Mouse (Mus musculus) limb, embryonic 11.5 days (tissue): ENCODE measurements around the gene Selenoi. TPM values are rescaled to one million over a fixed set of nuclear protein-coding genes. Genes with fewer than 3 reads are reported as not detected.
A peak's percentile ranks its signal among the peaks of the same experiment; 100 is the strongest.

Experiments
- ATAC-seq: fragments of 200-750 bp; cut with Nextera tagmentation; 2 replicates; pipeline ENCODE4 v1.8.0; 2017; ENCODE audit warnings: low read depth; ENCODE audit not compliant: insufficient number of reproducible peaks, low FRiP score, low TSS enrichment
- DNase-seq: peaks from one replicate; pipeline ENCODE4 v3.0.0-alpha.2; 2015; ENCODE audit warnings: low spot score
- H3K27ac ChIP-seq: fragments of 300-500 bp; sonication (generic); replicated peaks from 2 replicates; pipeline ENCODE4 v1.5.1; 2014; ENCODE audit warnings: low read depth, mild to moderate bottlenecking, low read length
- H3K27me3 ChIP-seq: fragments of 300-500 bp; sonication (generic); 2 replicates; pipeline ENCODE4 v1.6.1; 2014; ENCODE audit warnings: mild to moderate bottlenecking, low read length, mixed read lengths; ENCODE audit not compliant: control insufficient read depth, insufficient read depth
- H3K36me3 ChIP-seq: fragments of 300-500 bp; sonication (generic); 2 replicates; pipeline ENCODE4 v1.6.1; 2014; ENCODE audit warnings: mild to moderate bottlenecking, low read length, moderate library complexity, mixed read lengths; ENCODE audit not compliant: control insufficient read depth, insufficient read depth
- H3K4me1 ChIP-seq: fragments of 300-500 bp; sonication (generic); 2 replicates; pipeline ENCODE4 v1.6.1; 2014; ENCODE audit warnings: low read length, mixed read lengths; ENCODE audit not compliant: control insufficient read depth, insufficient read depth
- H3K4me2 ChIP-seq: fragments of 300-500 bp; sonication (generic); 2 replicates; pipeline ENCODE4 v1.6.1; 2014; ENCODE audit warnings: low read depth, mild to moderate bottlenecking, moderate library complexity; ENCODE audit not compliant: severe bottlenecking
- H3K4me3 ChIP-seq: fragments of 300-500 bp; sonication (generic); 2 replicates; pipeline ENCODE4 v1.5.1; 2014; ENCODE audit warnings: low read depth, low read length
- H3K9ac ChIP-seq: fragments of 300-500 bp; sonication (generic); 2 replicates; pipeline ENCODE4 v1.6.1; 2014; ENCODE audit warnings: mild to moderate bottlenecking, low read length
- H3K9me3 ChIP-seq: fragments of 300-500 bp; sonication (generic); 2 replicates; pipeline ENCODE4 v1.6.1; 2016; ENCODE audit warnings: low read length; ENCODE audit not compliant: control insufficient read depth
- WGBS: fragments of 180-500 bp; shearing (Covaris S2); extraction: QIAGEN DNeasy Blood & Tissue Kit; methylation state at CpG from one replicate; pipeline ENCODE4 v1.1.7; 2014; 5-methylcytosine and 5-hydroxymethylcytosine counted together
- polyA plus RNA-seq: library from polyadenylated mRNA; unstranded; fragments of >200 nt; fragmentation: Nextera tagmentation; extraction: Ambion mirVana; gene quantifications from 2 replicates; pipeline ENCODE4 v1.2.1, GENCODE M21; 2014

Selenoi gene
- polyA plus RNA-seq, 1 experiment from 2014 or later = 21.0 TPM

DNA sequence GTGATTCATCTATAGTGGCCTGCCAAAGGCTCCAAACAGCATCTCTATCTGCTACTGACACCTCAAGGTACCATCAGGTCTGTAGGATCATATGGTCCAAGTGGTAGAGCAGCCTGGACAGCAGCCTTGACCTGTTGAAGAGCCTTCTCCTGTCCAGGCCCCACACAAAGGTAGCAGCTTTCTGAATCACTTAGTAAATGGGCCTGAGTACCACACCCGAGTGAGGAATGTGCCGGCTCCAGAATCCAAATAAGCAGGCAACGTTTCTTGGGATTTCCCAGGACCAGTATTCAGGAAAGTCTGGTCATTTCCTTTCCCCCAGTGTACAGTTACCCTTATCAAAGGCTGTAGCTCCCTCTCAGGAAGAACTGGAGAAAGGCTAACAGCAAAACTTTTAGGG lies 46.6 kb downstream of the Selenoi start:
- Histone ChIP-seq H3K4me3 (no peak overlapping the region), H3K4me2 (no peak overlapping the region), H3K27me3 (no peaks in the 10 kb centered on the region), H3K27ac (no peak overlapping the region), H3K4me1 (no peaks in the 10 kb centered on the region), H3K36me3 (no peaks in the 10 kb centered on the region), H3K9ac (no peak overlapping the region), H3K9me3 (no peaks in the 10 kb centered on the region)
- DNase-seq = no peak
- no peak for ATAC-seq
- 69% methylated on average over 3 of the region's 3 CpGs for WGBS

DNA sequence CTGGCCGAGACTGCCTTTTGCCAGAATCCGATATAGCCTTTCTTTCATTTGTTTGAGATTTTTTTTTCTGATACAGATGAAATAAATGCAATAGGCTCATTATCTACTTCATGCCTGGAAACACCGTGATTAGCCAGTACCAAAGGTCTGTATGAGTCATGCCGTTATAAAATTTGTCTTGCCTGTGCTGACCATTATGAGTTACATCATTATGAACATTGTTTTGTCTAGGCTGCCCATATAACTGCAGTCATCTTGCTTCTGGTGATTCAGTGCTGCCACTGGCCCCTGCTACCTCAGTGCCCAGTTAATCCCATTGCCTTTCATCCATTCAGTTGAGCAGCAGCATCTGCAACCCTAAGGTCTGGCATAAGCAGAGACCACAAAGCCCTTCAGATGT lies 47.1 kb downstream of the Selenoi start:
- no peak for DNase-seq
- H3K9ac ChIP-seq = no peak overlapping the region
- H3K9me3 ChIP-seq = no peaks in the 10 kb centered on the region
- H3K4me1 ChIP-seq = no peaks in the 10 kb centered on the region
- WGBS = 87% methylated on average over 4 of the region's 4 CpGs
- H3K36me3 ChIP-seq = no peaks in the 10 kb centered on the region
- no peak overlapping the region for H3K4me3 ChIP-seq
- no peak overlapping the region for H3K4me2 ChIP-seq
- ATAC-seq = no peak
- no peak overlapping the region for H3K27ac ChIP-seq
- H3K27me3 ChIP-seq = no peaks in the 10 kb centered on the region

DNA sequence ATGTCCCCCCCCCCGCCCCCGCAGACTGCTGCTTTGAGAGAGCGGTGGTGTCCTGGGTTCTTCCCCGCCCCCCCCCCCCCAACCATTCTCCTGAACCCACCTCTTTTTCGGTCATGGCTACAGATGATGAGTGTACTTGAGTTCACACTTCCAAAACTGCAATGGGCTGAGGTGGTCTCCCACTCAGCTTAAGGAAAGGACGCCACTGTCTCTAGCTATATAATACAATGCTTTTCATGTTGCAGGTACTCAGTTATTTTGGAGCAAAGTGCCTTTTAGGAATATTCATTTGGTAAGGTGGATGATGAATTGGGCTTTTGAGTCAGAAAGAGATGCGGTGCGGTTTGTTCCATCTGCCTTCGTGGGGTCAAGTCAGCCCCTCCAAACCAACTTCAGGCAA lies 48.5 kb downstream of the Selenoi start:
- Histone ChIP-seq H3K4me3 (peak overlapping the region; percentile 35; the same call in 1 of the 2 replicates), H3K27ac (no peak overlapping the region), H3K9ac (no peak overlapping the region), H3K27me3 (no peaks in the 10 kb centered on the region), H3K9me3 (peaks cover 2% of the 10 kb centered on the region; the same call in 1 of the 2 replicates), H3K36me3 (no peaks in the 10 kb centered on the region), H3K4me1 (no peaks in the 10 kb centered on the region), H3K4me2 (peak overlapping the region; percentile 66)
- DNase-seq = no peak
- 45% methylated on average over 9 of the region's 9 CpGs for WGBS
- no peak for ATAC-seq

DNA sequence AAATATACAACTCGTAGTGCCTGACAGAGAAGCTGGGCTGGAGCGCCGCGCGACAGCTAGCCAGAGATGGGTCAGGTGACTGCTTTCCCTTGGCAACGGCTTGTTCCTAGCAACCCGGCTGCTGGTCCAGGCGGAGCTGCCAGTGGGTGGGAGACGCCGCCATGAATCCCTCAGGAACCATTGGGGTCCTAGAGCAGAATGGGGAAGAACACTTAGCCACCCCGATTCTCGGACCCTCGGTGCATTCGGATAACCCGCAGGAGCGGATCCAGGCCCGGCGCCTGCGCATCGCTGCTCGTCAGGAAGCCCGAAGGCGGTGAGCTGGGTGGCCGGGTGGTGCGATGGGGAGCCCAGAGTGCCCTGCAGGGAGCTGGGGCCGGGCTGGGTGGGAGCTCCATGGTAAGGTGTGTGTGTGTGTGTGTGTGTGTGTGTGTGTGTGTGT lies 48.9 kb downstream of the Selenoi start, which contains the start of gene Drc1:
Drc1 (plus strand) TSS at position 98 of the 442 bp plus-strand sequence.
- peak; percentile 72 for DNase-seq

DNA sequence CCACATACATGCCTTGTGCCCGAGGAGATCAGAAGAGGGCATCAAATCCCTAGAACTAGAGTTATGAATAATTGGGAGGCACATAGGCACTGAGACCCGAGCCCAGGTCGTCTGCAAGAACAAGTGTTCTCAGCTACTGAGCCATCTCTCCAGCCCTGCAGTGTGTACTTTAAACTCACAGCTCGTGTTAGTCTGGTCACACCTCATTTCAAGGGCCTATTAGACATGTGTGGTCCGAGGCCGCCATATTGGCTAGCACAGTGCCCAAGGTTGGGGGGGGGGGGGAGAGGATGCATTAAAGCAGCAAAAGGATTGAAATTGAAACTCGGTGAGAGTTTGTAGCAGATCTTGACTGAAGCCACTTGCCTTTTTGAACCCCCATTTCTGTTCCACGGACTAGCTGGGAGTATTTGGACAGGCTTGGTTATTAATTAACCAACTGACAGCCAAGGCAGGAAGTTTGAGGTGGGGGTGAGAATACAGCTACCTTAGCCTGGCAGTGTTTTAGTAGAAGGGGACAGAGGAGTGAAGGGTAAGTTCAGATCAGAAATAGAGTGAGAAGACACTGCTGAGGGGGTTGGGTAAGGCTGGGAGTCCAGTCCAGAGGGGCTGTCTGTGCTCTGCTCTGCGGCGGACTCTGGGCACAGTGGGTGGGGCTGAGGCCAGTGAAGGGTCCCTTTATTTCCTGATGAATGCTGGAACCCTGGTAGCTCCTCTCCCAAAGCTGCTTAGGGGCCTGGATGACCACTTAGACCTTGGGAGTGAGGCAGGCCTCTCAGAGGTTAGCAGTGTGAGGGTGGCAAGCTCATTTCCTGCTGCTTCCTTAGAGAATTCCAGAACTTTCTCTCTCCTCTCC lies 53.8 kb downstream of the Selenoi start:
- Histone ChIP-seq H3K27me3 (no peaks in the 10 kb centered on the region), H3K9me3 (peaks cover 2% of the 10 kb centered on the region; the same call in 1 of the 2 replicates), H3K4me1 (no peaks in the 10 kb centered on the region), H3K36me3 (no peaks in the 10 kb centered on the region), H3K27ac (no peak overlapping the region), H3K4me2 (no peak overlapping the region), H3K4me3 (no peak overlapping the region), H3K9ac (no peak overlapping the region)
- 83% methylated on average over 10 of the region's 10 CpGs for WGBS
- ATAC-seq = no peak
- DNase-seq = no peak

More for the DNA sequence above, 48.9 kb downstream of the Selenoi start, which contains the start of gene Drc1:
- ATAC-seq = 0 out of 2 replicates have a peak, but pooled peaks have one; percentile 51
- no peaks in the 10 kb centered on the region for H3K4me1 ChIP-seq
- peaks cover 2% of the 10 kb centered on the region; the same call in 1 of the 2 replicates for H3K9me3 ChIP-seq
- no peaks in the 10 kb centered on the region for H3K27me3 ChIP-seq
- WGBS = 4% methylated on average over 26 of the region's 26 CpGs
- peak within 1 kb of the TSS; percentile 66 for H3K4me2 ChIP-seq
- no peaks in the 10 kb centered on the region for H3K36me3 ChIP-seq
- no peak within 1 kb of the TSS for H3K27ac ChIP-seq
- H3K4me3 ChIP-seq = peak within 1 kb of the TSS; percentile 35
- H3K9ac ChIP-seq = peak within 1 kb of the TSS; percentile 30

DNA sequence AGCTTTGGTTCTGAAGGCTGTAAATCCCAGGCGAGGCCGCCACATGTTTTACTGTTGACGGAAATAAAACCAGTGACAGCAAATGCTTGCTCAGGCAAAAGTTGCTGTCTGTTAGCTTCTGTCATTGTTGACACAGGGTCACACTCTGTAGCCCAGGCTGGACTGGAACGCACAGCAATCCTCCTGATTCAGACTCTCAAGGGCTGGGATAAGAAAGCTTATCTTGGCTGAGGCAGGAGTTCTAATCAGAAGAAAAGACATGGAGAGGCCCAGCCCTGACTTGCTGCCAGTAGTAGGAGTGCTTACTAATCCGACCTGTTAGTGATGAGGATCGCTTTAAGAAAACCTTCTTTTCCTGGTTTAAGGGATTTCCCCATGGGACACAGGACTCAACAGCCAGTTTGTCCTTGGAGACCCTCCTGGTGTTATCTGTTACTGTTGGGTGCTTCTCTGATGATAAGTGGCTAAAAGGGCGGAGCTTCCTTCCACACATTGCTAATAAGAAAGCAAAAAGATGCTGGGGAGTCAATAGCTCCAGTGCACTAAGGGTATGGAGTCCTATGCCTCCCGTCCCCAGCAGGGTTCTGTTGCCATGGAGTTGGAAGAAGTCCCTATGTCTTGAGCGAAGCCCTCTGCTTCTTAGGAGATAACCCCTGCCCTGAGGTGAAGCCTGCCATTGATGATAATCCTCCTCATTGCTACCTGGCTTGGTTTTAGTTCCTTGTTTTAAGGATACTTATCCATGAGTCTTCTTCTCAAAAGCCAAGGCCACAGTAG lies 54.9 kb downstream of the Selenoi start:
- no peaks in the 10 kb centered on the region for H3K27me3 ChIP-seq
- ATAC-seq (no peak), DNase-seq (no peak)
- H3K36me3 ChIP-seq = no peaks in the 10 kb centered on the region
- H3K9me3 ChIP-seq = peaks cover 2% of the 10 kb centered on the region; the same call in 1 of the 2 replicates
- 75% methylated on average over 9 of the region's 9 CpGs for WGBS
- H3K4me1 ChIP-seq = no peaks in the 10 kb centered on the region
- H3K27ac ChIP-seq = no peak overlapping the region
- no peak overlapping the region for H3K4me2 ChIP-seq
- H3K9ac ChIP-seq = no peak overlapping the region
- no peak overlapping the region for H3K4me3 ChIP-seq

Other genes with a start within 250 kb of the Selenoi start
- gene Il6, start 219.5 kb upstream of the Selenoi start, polyA plus RNA-seq = not detected in 2 replicates
- gene Tyms, start 159.0 kb upstream of the Selenoi start, polyA plus RNA-seq = 393 and 408 TPM in 2 replicates
- gene Garem2, start 127.4 kb upstream of the Selenoi start, polyA plus RNA-seq = 0.44 and 0.51 TPM in 2 replicates
- gene 3110082J24Rik, start 126.5 kb upstream of the Selenoi start, polyA plus RNA-seq = not detected in 2 replicates
- 92.2 and 97.1 TPM in 2 replicates for gene Hadha, start 77.4 kb upstream of the Selenoi start, polyA plus RNA-seq
- 119 and 127 TPM in 2 replicates for gene Hadhb, start 77.3 kb upstream of the Selenoi start, polyA plus RNA-seq
- gene Adgrf3, start 26.9 kb upstream of the Selenoi start, polyA plus RNA-seq = not detected in 2 replicates
- gene Drc1, start 48.8 kb downstream of the Selenoi start, polyA plus RNA-seq = 0.44 TPM in 1 of 2 replicates, not detected in the other
- gene Otof, start 229.4 kb downstream of the Selenoi start, polyA plus RNA-seq = 0.07 TPM in 1 of 2 replicates, not detected in the other
- gene 1700001C02Rik, start 233.5 kb downstream of the Selenoi start, polyA plus RNA-seq = not detected in 2 replicates